Mouse (Mus musculus) kidney, postnatal 4 days (tissue): ENCODE results near the gene Rapgef2.

ENCODE experiments used
- DNase-seq, 2 experiments: peaks; one replicate each; pipeline ENCODE4 v3.0.0; 2021; ENCODE audit warnings: mixed read lengths in 2 of 2

The Rapgef2 gene

GRCm38 (mm10) chr3:79286376-79287107 is at the start of gene Rapgef2:
Gene Rapgef2 (minus strand): TSS chr3:79286517.
- peak; percentile 79 to 87 for DNase-seq

GRCm38 (mm10) chr3:79333643-79334200 is 47.4 kb upstream of the Rapgef2 start:
- DNase-seq, result no peak

- no peak for DNase-seq
These were observed 46.7 kb upstream of the Rapgef2 start for GRCm38 (mm10) chr3:79333051-79333450.

- DNase-seq, result no peak
These were observed 43.5 kb upstream of the Rapgef2 start for GRCm38 (mm10) chr3:79329691-79330315.

- peak; percentile 16 to 41 for DNase-seq
These were observed 38.6 kb upstream of the Rapgef2 start for GRCm38 (mm10) chr3:79324697-79325526.

- DNase-seq, result no peak
These were observed 27.8 kb upstream of the Rapgef2 start for GRCm38 (mm10) chr3:79314006-79314698.

GRCm38 (mm10) chr3:79311895-79312294 is 25.6 kb upstream of the Rapgef2 start:
- no peak for DNase-seq

GRCm38 (mm10) chr3:79310184-79310583 is 23.9 kb upstream of the Rapgef2 start:
- no peak for DNase-seq

- no peak for DNase-seq
These were observed 22.3 kb upstream of the Rapgef2 start for GRCm38 (mm10) chr3:79308605-79309004.

GRCm38 (mm10) chr3:79299401-79299800 is 13.1 kb upstream of the Rapgef2 start:
- DNase-seq, result no peak

- no peak for DNase-seq
These were observed 11.0 kb upstream of the Rapgef2 start for GRCm38 (mm10) chr3:79297281-79297680.

GRCm38 (mm10) chr3:79296586-79296985 is 10.3 kb upstream of the Rapgef2 start:
- DNase-seq, result no peak

GRCm38 (mm10) chr3:79296049-79296448 is 9.7 kb upstream of the Rapgef2 start:
- DNase-seq, result no peak

GRCm38 (mm10) chr3:79294701-79295100 is 8.4 kb upstream of the Rapgef2 start:
- DNase-seq, result no peak

GRCm38 (mm10) chr3:79293023-79293422 is 6.7 kb upstream of the Rapgef2 start:
- DNase-seq, result no peak

GRCm38 (mm10) chr3:79289050-79289449 is 2.7 kb upstream of the Rapgef2 start:
- DNase-seq, result no peak

- DNase-seq, result peak in 1 of 2 experiments; percentile 52
These were observed 1.6 kb upstream of the Rapgef2 start for GRCm38 (mm10) chr3:79287699-79288458.

GRCm38 (mm10) chr3:79287108-79287576 is 825 bp upstream of the Rapgef2 start:
- peak; percentile 95 to 97 for DNase-seq

- peak in 1 of 2 experiments; percentile 43 for DNase-seq
These were observed 314 bp downstream of the Rapgef2 start for GRCm38 (mm10) chr3:79286031-79286375.

- no peak for DNase-seq
These were observed 1.1 kb downstream of the Rapgef2 start for GRCm38 (mm10) chr3:79285097-79285675.

GRCm38 (mm10) chr3:79283976-79284375 is 2.3 kb downstream of the Rapgef2 start:
- DNase-seq, result no peak
